Mouse (Mus musculus) T-helper 2 cell (primary cell): Measurements from ENCODE around the gene Clec1b.

Experiments
- in situ Hi-C: fragments of 300-600 bp; cut with MboI, MseI; formaldehyde crosslinking; loops from one replicate; pipeline ENCODE4 v1.15.1; 2025; ENCODE audit warnings: high pct_unique_total_duplicates

The Clec1b gene

DNA sequence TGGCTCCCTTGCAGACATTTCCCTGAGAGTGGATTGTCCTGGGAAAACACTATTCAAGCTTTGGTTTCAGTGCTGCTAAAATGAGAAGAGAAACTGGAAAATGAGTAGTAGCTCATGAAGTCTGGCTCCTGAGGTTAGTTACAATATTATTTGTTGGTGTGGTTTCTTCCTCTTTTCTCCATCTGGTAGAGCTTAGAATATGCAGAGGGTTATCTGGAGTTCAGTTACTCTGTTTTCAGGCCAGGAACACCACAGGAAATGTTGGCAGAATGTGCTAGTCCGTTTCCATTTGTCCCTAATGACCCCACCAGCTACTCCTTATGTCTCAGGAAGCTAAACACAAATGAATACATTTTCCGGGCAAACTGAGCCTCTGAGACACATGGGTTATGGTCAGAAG lies 10.2 kb downstream of the Clec1b start:
- in situ Hi-C loops, result no loop called here

DNA sequence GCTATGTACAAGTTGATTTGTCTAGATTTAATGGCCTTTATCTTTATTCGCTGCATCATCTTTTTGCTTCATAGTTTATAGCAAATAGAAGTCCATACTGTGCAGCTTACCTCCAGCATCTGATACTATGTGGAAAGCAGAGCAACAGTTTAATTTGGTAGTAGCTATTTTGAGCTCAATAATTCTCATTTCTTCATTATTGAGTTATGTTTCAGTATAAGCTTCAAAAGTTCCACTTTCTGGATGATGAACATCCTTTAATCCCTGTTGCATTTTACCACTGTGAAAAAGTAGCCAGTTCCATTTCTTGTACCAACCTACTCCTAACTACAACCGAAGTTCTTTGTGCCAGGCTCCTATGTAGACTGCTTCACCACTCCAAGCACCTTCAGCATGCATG lies 11.5 kb downstream of the Clec1b start, which contains the start of gene Clec9a:
TSS of gene Clec9a (plus strand) at position 301 of the 400 bp plus-strand sequence.
- in situ Hi-C loops, result no loop called here

GRCm38 (mm10) chr6:129414177-129414576 lies 17.1 kb downstream of the Clec1b start:
- in situ Hi-C loops, result no loop called here

DNA sequence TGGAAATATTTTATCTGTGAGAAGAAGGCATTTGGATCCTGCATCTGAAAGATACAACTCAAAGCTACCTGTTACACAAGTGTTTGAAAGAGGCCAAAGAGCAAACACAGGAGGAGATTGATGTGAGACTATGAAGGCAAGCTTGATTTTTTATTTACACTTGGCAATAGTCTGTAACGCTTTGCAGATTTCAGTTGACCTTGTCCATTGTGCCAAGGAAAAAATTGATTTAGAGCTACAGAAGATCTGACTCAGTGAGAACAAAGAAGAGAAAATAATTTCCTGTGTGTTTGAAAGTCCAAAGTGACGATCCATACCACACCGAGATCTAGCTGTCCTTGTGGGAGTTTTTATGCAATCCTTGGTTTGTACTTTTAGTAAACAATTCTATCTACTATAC lies 25.2 kb downstream of the Clec1b start:
- in situ Hi-C loops, result no loop called here

GRCm38 (mm10) chr6:129423040-129423733 lies 26.1 kb downstream of the Clec1b start:
- in situ Hi-C loops, result no loop called here

DNA sequence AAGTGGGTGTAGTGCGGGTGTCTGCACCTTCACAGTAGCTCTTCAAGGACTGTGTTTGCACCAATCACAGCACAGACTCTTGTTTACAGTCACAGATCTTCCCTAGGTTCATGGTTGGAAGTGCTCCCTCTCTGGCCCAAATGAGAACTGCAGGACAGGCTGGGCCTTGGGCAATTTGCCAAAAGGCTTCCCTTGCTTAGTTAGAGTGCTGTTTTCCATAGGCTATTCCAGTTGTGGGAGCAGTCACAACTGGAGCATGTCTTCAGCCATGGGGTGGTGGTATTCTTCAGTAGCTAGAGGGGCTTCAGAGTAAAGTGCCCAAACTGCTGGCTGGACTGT lies 26.6 kb downstream of the Clec1b start:
- in situ Hi-C loops, result no loop called here

DNA sequence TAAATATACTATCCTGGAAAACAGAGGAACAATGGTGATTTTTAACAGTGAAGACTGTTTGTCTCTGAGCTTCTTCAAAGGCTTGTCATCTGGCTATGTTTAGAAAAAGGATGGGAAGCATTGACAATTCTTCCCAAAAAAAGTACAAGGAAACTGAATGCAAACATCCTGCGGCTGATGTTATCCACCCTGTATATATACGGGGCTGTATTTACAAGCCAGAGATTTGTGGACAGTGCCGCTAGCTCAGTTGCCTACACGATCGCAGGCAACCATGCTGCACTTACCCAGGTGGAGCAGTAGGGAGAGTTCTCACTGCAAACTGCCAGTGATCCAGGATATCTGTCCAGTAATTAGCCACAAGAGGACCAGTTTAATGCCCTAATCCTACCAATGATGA lies 28.1 kb downstream of the Clec1b start:
- in situ Hi-C loops, result no loop called here

DNA sequence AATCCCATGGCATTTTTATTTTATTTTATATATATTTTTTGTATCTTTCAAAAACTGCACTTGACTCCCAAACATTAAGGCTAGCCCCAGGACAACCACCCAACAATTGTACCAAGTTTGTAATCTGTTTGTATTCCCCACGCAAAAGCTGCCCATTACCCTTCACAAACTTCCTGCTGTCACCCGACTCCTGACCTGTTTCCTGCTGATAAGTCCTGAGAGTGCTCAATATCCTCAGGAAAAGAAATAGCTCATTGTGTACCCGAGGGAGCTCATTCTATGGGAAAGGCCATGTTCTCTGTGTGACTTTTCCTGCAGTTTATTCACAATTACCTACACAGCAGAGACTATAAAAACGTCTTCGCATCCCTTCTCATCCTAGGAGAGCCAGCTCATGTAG lies 28.7 kb downstream of the Clec1b start:
- in situ Hi-C loops, result no loop called here

DNA sequence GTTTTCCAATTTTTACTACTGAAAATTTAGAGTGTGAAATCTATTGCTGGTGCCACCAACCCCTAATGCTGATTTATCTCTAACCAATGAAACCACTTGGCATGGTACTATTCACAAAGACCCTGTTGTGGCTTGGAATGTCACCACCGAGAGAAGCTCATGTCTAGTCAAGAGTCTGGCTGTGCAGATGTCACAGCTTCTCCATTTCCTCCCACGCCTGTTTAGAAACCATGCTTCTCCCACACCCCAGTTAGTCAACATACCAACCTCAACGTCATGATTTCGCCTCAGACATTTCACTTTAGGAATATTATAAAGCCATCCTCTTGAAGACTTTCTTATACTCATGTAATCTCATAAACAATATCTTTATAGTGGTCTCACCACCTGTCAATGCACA lies 30.2 kb downstream of the Clec1b start:
- in situ Hi-C loops, result no loop called here

- in situ Hi-C loops, result no loop called here
Observed at GRCm38 (mm10) chr6:129434239-129434638, 37.1 kb downstream of the Clec1b start.

- in situ Hi-C loops, result no loop called here
Observed at GRCm38 (mm10) chr6:129436025-129436424, 38.9 kb downstream of the Clec1b start.

GRCm38 (mm10) chr6:129438033-129438432 lies 40.9 kb downstream of the Clec1b start:
- in situ Hi-C loops, result no loop called here

DNA sequence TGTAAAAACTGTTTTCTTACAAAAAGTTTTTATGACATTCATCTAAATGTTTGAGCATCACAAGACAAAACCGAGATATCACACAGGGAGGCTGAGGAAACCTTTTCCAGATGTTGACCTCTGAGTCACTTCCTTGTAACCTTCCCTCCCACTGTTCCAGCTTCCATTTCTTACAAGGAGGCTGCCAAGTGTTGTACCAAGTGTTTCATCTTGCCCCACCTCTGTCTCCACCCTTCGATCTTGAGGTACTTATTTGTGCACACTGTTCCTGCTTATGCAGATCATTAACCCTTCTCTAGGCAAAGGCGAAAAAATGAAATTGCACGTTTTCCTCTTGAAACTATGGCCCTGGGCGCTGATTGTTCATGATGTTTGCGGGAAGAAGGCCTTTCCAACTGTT lies 52.6 kb downstream of the Clec1b start:
- in situ Hi-C loops, result no loop called here

GRCm38 (mm10) chr6:129451411-129452039 lies 54.4 kb downstream of the Clec1b start, which contains the start of gene Clec1a:
Gene Clec1a (minus strand): TSS chr6:129452000.
- in situ Hi-C loops, result no loop called here
